Mouse (Mus musculus): ENCODE measurements around the gene Ulk4. TPM values are rescaled to one million over a fixed set of nuclear protein-coding genes. Genes with fewer than 3 reads are reported as not detected.
"Not testable (repeated sequence)": the region's sequence is repeated elsewhere in the genome, so short reads cannot be mapped to it uniquely, and the experiment has no call there.

Gene Ulk4
- polyA plus RNA-seq, 1 experiment from 2014 or later, result 179 TPM

DNA sequence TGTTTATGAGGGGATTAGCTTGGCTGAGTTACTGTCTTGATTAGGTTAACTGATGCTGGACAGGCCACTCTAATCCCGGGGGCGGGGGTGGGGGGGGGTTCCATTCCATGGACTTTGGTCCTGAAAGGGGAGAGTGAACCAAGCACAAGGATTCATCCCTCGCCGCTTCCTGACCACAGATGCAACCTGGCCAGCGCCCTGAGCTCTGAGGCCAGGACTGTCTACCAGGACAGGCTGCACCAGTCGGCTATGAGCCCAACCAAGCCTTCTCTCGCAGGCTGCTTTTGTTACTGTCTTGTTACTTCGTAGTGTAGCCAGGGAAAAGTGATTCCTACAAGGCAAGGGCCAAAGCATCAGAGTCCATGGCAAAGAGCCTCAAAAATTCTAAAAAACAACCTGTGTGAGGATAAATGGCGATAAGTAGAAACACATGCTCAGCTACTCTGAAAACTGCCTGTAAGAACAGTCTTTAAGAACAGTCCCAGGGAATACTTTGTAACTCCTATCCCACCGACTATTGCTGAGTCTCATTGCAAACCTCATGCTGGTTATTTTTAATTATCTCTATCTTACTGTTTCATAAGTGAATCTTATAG is 211.5 kb downstream of the Ulk4 start:
- H3K36me3 ChIP-seq, result no peaks in the 10 kb centered on the region
- WGBS, result 73% methylated on average over 10 of the region's 10 CpGs
- H3K4me1 ChIP-seq, result no peaks in the 10 kb centered on the region; the same call in 1 of the 2 replicates
- no peak overlapping the region for H3K27ac ChIP-seq
- ATAC-seq (ENCODE audit: insufficient read depth, low FRiP score, low read depth), result no peak
- no peaks in the 10 kb centered on the region for H3K27me3 ChIP-seq (replicated peaks)
- no peaks in the 10 kb centered on the region for H3K9me3 ChIP-seq
- no peak overlapping the region for H3K9ac ChIP-seq
- H3K4me2 ChIP-seq, result no peak overlapping the region
- H3K4me3 ChIP-seq (replicated peaks), result no peak overlapping the region

DNA sequence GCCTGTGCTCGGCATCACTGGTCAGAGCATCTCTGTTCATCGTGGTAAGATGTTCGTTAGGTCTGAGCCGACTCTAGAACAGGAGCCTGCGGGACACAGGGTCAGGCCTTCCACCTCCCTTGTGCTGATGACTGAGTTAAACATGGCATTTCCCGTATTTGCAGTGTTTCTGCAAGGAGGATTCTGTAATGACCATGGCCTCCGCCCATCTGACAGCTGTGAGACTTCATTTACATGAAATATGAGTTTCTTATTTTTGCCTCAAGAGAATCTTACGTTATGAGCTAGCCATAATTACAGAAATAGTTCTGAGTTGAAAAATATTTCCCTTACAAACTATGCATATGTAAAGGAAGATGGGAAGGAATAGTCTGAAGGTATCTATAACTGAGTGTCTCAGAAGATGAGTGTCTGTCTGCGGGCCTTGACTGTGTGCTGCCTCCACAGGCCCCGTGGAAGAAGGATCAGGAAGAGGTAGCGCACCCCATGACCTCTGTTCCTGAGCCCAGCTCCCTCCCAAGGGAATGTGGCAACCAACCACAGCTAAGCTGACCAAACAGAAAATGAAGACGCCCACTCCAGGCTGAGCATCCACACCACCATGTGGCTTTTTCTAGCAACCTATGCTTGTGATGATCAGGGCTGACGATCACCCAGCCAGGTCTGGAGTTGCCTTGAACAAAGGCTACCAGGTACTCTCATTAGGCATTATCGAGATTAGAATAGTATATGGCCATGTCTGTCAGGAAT is 212.2 kb downstream of the Ulk4 start:
- H3K4me3 ChIP-seq (replicated peaks), result no peak overlapping the region
- H3K9ac ChIP-seq, result no peak overlapping the region
- ATAC-seq (ENCODE audit: insufficient read depth, low FRiP score, low read depth), result no peak
- no peaks in the 10 kb centered on the region for H3K9me3 ChIP-seq
- no peak overlapping the region; the same call in 1 of the 2 replicates for H3K27ac ChIP-seq
- no peaks in the 10 kb centered on the region for H3K36me3 ChIP-seq
- no peaks in the 10 kb centered on the region for H3K27me3 ChIP-seq (replicated peaks)
- H3K4me2 ChIP-seq, result no peak overlapping the region
- 70% methylated on average over 14 of the region's 14 CpGs for WGBS
- no peaks in the 10 kb centered on the region; the same call in 1 of the 2 replicates for H3K4me1 ChIP-seq

DNA sequence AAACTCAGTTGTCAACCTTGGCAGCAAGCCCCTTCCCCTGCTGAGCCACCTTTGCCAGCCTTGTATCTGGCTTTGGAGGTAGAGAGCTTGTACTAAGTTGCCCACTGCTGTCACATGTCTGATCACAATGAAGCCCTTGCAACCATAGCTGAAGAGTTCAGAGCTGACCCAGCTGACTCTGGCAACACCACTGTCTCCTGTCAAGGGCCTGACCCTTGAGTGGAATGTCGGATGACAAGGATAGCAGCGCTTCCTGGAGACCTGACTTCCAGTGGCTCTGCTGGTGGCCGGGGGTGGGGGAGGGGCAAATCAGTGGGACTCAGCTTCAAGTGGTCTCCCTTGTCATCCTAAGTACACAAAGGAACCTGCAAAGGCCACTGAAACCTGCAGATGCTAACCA is 214.3 kb downstream of the Ulk4 start:
- Histone ChIP-seq H3K9ac (no peak overlapping the region), H3K4me3 (replicated peaks) (no peak overlapping the region), H3K9me3 (no peaks in the 10 kb centered on the region), H3K27me3 (replicated peaks) (no peaks in the 10 kb centered on the region), H3K36me3 (no peaks in the 10 kb centered on the region), H3K27ac (no peak overlapping the region), H3K4me2 (no peak overlapping the region), H3K4me1 (no peaks in the 10 kb centered on the region; the same call in 1 of the 2 replicates)
- 45% methylated on average over 3 of the region's 3 CpGs for WGBS
- ATAC-seq (ENCODE audit: insufficient read depth, low FRiP score, low read depth), result no peak

DNA sequence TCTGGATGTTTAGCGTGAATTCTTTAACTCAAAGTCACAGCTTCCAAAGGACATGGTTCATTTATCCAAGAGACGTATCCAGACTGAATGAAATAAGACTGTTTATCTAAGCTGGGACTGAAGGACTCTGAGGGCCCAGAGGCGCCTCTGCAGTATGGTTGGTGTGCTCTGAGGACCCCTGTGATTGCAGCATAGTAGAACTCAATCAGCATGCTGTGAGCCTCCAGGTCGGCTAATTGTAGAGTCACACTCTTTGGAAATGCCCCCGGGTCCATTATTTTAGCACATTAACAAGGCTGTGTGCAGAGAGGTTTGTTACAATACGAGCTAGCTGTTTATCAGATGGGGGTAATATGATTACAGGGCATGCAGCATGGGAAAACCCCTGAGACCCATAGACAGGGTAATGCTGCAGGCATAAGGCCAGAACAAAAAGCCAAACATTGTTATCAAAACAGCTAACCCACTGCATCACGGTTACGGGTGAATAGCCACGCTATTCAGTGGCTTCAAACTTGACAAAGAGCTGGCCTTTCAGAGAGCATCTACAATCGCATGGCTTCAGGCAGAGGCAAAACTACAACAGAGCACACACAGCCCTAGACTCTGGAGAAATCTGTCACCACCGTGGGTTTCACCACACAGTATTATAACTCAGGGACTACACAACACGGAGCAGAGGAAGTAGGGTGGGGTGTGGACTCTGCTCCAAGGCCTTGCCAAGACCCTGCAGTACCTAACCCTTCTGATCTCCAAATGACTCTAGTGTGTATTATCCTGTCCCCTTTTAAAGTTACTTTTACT is 215.0 kb downstream of the Ulk4 start:
- no peaks in the 10 kb centered on the region for H3K27me3 ChIP-seq (replicated peaks)
- H3K4me2 ChIP-seq, result no peak overlapping the region
- H3K9ac ChIP-seq, result no peak overlapping the region
- WGBS, result 43% methylated on average over 12 of the region's 12 CpGs
- no peaks in the 10 kb centered on the region for H3K36me3 ChIP-seq
- H3K4me3 ChIP-seq (replicated peaks), result no peak overlapping the region
- no peak overlapping the region for H3K27ac ChIP-seq
- no peaks in the 10 kb centered on the region for H3K9me3 ChIP-seq
- no peaks in the 10 kb centered on the region; the same call in 1 of the 2 replicates for H3K4me1 ChIP-seq
- ATAC-seq (ENCODE audit: insufficient read depth, low FRiP score, low read depth), result no peak

DNA sequence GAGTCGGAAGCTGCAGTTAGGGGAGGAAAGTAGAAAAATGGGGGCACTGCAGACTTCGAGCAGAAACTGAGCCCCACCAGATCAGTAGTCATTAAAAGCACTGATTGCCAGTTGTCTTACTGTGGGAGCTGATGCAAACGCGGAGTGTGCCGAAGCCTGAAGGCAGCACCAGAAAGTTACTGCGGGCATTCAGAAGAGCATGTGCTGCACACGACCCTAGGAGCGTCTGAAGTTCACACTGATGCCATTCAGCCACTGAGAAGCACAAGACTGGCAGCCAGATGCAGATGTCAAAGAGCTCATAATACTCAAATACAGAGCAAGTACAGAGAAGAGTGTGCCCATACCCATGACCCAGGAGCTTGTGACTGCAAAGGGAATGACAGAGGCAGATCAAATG is 216.7 kb downstream of the Ulk4 start:
- 81% methylated on average over 8 of the region's 8 CpGs for WGBS
- Histone ChIP-seq H3K9ac (no peak overlapping the region), H3K36me3 (no peaks in the 10 kb centered on the region), H3K27me3 (replicated peaks) (no peaks in the 10 kb centered on the region), H3K4me1 (no peaks in the 10 kb centered on the region; the same call in 1 of the 2 replicates), H3K4me3 (replicated peaks) (no peak overlapping the region), H3K27ac (no peak overlapping the region), H3K9me3 (no peaks in the 10 kb centered on the region), H3K4me2 (no peak overlapping the region)
- ATAC-seq (ENCODE audit: insufficient read depth, low FRiP score, low read depth), result no peak

- Histone ChIP-seq H3K4me3 (replicated peaks) (no peak overlapping the region), H3K4me1 (no peaks in the 10 kb centered on the region), H3K27me3 (replicated peaks) (no peaks in the 10 kb centered on the region), H3K9ac (no peak overlapping the region), H3K9me3 (no peaks in the 10 kb centered on the region), H3K36me3 (no peaks in the 10 kb centered on the region), H3K27ac (no peak overlapping the region), H3K4me2 (no peak overlapping the region)
- no peak for ATAC-seq (ENCODE audit: insufficient read depth, low FRiP score, low read depth)
- 94% methylated on average over 3 of the region's 3 CpGs for WGBS
Observed at GRCm38 (mm10) chr9:121059286-121059685, 217.7 kb downstream of the Ulk4 start.

DNA sequence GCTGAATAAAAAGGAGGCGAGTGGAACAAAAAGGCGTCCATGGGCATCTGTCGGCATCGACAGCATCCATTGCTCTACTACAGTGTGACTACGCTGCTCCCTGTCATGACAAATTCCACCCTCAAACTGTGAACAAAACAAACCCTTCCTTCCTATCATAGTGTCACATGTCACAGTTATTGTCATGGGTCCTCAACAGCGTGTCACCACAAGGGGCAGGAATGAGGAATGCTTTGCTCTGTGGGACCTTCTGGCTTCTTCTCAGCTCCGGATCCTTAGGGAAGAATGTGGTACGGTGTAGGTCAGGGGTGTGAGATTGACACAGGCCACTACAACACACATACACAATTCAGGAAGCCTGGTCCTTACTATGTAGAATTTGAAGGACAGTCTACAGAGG is 218.5 kb downstream of the Ulk4 start:
- Histone ChIP-seq H3K9me3 (no peaks in the 10 kb centered on the region), H3K36me3 (no peaks in the 10 kb centered on the region), H3K27me3 (replicated peaks) (no peaks in the 10 kb centered on the region), H3K4me1 (no peaks in the 10 kb centered on the region), H3K4me3 (replicated peaks) (no peak overlapping the region), H3K9ac (no peak overlapping the region), H3K27ac (no peak overlapping the region; the same call in 1 of the 2 replicates), H3K4me2 (no peak overlapping the region)
- WGBS, result 86% methylated on average over 8 of the region's 8 CpGs
- ATAC-seq (ENCODE audit: insufficient read depth, low FRiP score, low read depth), result no peak

- H3K36me3 ChIP-seq, result no peaks in the 10 kb centered on the region
- 90% methylated on average over 7 of the region's 7 CpGs for WGBS
- H3K27me3 ChIP-seq (replicated peaks), result no peaks in the 10 kb centered on the region
- H3K9me3 ChIP-seq, result no peaks in the 10 kb centered on the region
- no peak overlapping the region for H3K4me3 ChIP-seq (replicated peaks)
- no peak for ATAC-seq (ENCODE audit: insufficient read depth, low FRiP score, low read depth)
- no peak overlapping the region; the same call in 1 of the 2 replicates for H3K27ac ChIP-seq
- no peak overlapping the region for H3K4me2 ChIP-seq
- no peak overlapping the region for H3K9ac ChIP-seq
- H3K4me1 ChIP-seq, result no peaks in the 10 kb centered on the region
Observed at GRCm38 (mm10) chr9:121058116-121058515, 218.9 kb downstream of the Ulk4 start.

- 35% methylated on average over 9 of the region's 9 CpGs for whole genome bisulfite sequencing
- Histone ChIP-seq H3K27ac (no peak overlapping the region), H3K4me1 (no peaks in the 10 kb centered on the region), H3K4me3 (replicated peaks) (no peak overlapping the region), H3K9ac (no peak overlapping the region), H3K4me2 (no peak overlapping the region), H3K36me3 (no peaks in the 10 kb centered on the region), H3K9me3 (no peaks in the 10 kb centered on the region), H3K27me3 (replicated peaks) (no peaks in the 10 kb centered on the region)
- no peak; the same call in 1 of the 2 replicates for ATAC-seq (ENCODE audit: insufficient read depth, low FRiP score, low read depth)
Observed at GRCm38 (mm10) chr9:121057401-121057800, 219.6 kb downstream of the Ulk4 start.

- Histone ChIP-seq H3K9ac (no peak overlapping the region), H3K4me1 (no peaks in the 10 kb centered on the region), H3K4me3 (replicated peaks) (no peak overlapping the region), H3K4me2 (no peak overlapping the region), H3K9me3 (no peaks in the 10 kb centered on the region), H3K27me3 (replicated peaks) (no peaks in the 10 kb centered on the region), H3K36me3 (no peaks in the 10 kb centered on the region), H3K27ac (no peak overlapping the region)
- WGBS, result 72% methylated on average over 3 of the region's 3 CpGs
- ATAC-seq (ENCODE audit: insufficient read depth, low FRiP score, low read depth), result no peak
Observed at GRCm38 (mm10) chr9:121056526-121056925, 220.5 kb downstream of the Ulk4 start.

DNA sequence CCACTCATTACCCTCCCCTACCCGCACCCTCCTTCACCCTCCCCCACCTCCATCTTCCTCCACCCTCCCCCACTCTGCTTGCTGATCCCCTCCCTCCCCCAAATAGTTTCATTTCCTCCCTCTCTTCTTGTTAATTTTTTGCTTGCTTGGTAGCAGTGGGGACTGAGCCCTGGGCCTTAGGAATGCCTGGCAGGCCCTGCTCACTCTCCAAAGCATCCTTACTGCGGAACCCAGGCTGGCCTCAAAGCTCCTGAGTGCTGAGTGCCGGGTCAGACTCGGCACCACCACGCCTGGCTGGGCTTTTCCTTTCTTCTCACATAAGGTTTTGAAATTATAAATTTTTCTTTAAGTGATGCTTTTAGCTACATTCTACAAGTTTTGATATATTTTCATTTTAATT is 221.0 kb downstream of the Ulk4 start:
- Histone ChIP-seq H3K9ac (no peak overlapping the region), H3K4me2 (no peak overlapping the region), H3K36me3 (no peaks in the 10 kb centered on the region), H3K9me3 (no peaks in the 10 kb centered on the region), H3K4me1 (no peaks in the 10 kb centered on the region), H3K27ac (no peak overlapping the region), H3K27me3 (replicated peaks) (no peaks in the 10 kb centered on the region), H3K4me3 (replicated peaks) (no peak overlapping the region)
- WGBS, result 73% methylated on average over 5 of the region's 5 CpGs
- no peak for ATAC-seq (ENCODE audit: insufficient read depth, low FRiP score, low read depth)

DNA sequence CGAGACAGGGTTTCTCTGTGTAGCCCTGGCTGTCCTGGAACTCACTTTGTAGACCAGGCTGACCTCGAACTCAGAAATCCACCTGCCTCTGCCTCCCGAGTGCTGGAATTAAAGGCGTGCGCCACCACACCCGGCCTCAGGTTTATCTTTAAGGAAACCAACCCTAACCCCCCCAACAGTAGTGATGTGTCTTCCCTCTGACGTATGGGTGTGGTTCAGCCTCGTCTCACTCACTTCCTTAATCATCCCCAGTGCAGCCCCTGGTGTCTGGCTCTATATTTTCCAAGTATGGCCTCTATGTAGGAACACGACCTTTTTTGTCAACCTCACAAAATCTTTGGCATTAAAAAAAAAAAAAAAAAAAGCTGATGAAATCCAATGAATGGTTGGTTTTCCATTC is 231.3 kb downstream of the Ulk4 start:
- not testable (repeated sequence) for H3K4me2 ChIP-seq; ATAC-seq (ENCODE audit: insufficient read depth, low FRiP score, low read depth); H3K9ac ChIP-seq; H3K27me3 ChIP-seq (replicated peaks); H3K4me1 ChIP-seq; H3K36me3 ChIP-seq; H3K4me3 ChIP-seq (replicated peaks); H3K27ac ChIP-seq; H3K9me3 ChIP-seq
- WGBS, result 75% methylated on average over 9 of the region's 9 CpGs

Measured in stomach, embryonic 15.5 days (tissue).